Mouse (Mus musculus) cortical plate, adult 2 months (tissue): ENCODE data around the gene Lrrc8d.

Experiments
- CTCF ChIP-seq: fragments of 200-500 bp; IDR thresholded peaks from 2 replicates; pipeline ENCODE4 v1.5.1; 2011; ENCODE audit warnings: mild to moderate bottlenecking, control low read depth, low read length; ENCODE audit not compliant: insufficient read depth; ENCODE audit errors: extremely low read depth
- POLR2A ChIP-seq: fragments of 200-500 bp; IDR thresholded peaks from 2 replicates; pipeline ENCODE4 v1.6.1; 2011; ENCODE audit warnings: mild to moderate bottlenecking, low read length, control low read depth; ENCODE audit not compliant: insufficient read depth; ENCODE audit errors: extremely low read depth

DNA sequence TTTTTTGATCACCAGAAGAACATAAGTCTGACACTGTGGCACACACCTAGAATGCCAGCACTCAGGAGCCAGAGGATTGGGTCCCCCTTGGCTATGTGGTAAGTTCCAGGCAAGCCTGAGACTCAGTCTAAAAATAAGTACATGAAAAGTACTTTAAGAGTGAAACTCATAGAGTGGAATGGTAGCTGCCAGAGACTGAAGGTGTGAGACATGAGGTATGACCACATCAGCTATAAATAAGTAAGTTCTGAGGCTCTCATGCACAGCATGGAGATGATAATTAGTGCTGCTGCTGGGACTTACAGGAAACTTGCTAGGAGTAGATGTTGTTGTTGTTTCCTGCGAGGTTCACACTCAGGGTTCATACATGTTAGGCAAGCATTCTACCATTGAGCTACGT lies 22.7 kb upstream of the Lrrc8d start:
- TF ChIP-seq POLR2A: no peak
- TF ChIP-seq CTCF: no peak
